Mouse (Mus musculus) midbrain, embryonic 11.5 days (tissue): ENCODE results near the gene Tulp1. TPM values are rescaled to one million over a fixed set of nuclear protein-coding genes. Genes with fewer than 3 reads are reported as not detected.
"Not testable (repeated sequence)": the region's sequence is repeated elsewhere in the genome, so short reads cannot be mapped to it uniquely, and the experiment has no call there.

Experiments
- ATAC-seq: fragments of 200-750 bp; cut with Nextera tagmentation; 2 replicates; pipeline ENCODE4 v1.8.0; 2017; ENCODE audit warnings: moderate TSS enrichment, moderate library complexity; ENCODE audit not compliant: low FRiP score
- DNase-seq: peaks from one replicate; pipeline ENCODE4 v3.0.0; 2015; ENCODE audit warnings: low spot score; ENCODE audit errors: missing footprints
- H3K27ac ChIP-seq: fragments of 300-500 bp; sonication (generic); 2 replicates; pipeline ENCODE4 v1.5.1; 2014; ENCODE audit warnings: low read depth, low read length
- H3K27me3 ChIP-seq: fragments of 300-500 bp; sonication (generic); 2 replicates; pipeline ENCODE4 v1.6.1; 2014; ENCODE audit warnings: mild to moderate bottlenecking, low read length, moderate library complexity, mixed read lengths; ENCODE audit not compliant: control insufficient read depth, insufficient read depth
- H3K36me3 ChIP-seq: fragments of 300-500 bp; sonication (generic); 2 replicates; pipeline ENCODE4 v1.6.1; 2014; ENCODE audit warnings: mild to moderate bottlenecking, low read length, moderate library complexity, mixed read lengths; ENCODE audit not compliant: control insufficient read depth, insufficient read depth
- H3K4me1 ChIP-seq: fragments of 300-500 bp; sonication (generic); 2 replicates; pipeline ENCODE4 v1.6.1; 2014; ENCODE audit warnings: low read length; ENCODE audit not compliant: control insufficient read depth, insufficient read depth
- H3K4me2 ChIP-seq: fragments of 300-500 bp; sonication (generic); 2 replicates; pipeline ENCODE4 v1.6.1; 2014; ENCODE audit warnings: mild to moderate bottlenecking, moderate library complexity
- H3K4me3 ChIP-seq: fragments of 300-500 bp; sonication (generic); 2 replicates; pipeline ENCODE4 v1.5.1; 2014; ENCODE audit warnings: low read depth, low read length
- H3K9ac ChIP-seq: fragments of 300-500 bp; sonication (generic); 2 replicates; pipeline ENCODE4 v1.6.1; 2014; ENCODE audit warnings: low read length
- H3K9me3 ChIP-seq: fragments of 300-500 bp; sonication (generic); 2 replicates; pipeline ENCODE4 v1.6.1; 2016; ENCODE audit warnings: low read length; ENCODE audit not compliant: control insufficient read depth
- WGBS: fragments of 180-500 bp; shearing (Covaris S2); extraction: QIAGEN DNeasy Blood & Tissue Kit; methylation state at CpG from one replicate; pipeline ENCODE4 v1.1.7; 2014; 5-methylcytosine and 5-hydroxymethylcytosine counted together
- polyA plus RNA-seq: library from polyadenylated mRNA; unstranded; fragments of >200 nt; fragmentation: Nextera tagmentation; extraction: Ambion mirVana; gene quantifications from 2 replicates; pipeline ENCODE4 v1.2.1, GENCODE M21; 2014

The Tulp1 gene
- polyA plus RNA-seq, 1 experiment from 2014 or later: 4.9 TPM

DNA sequence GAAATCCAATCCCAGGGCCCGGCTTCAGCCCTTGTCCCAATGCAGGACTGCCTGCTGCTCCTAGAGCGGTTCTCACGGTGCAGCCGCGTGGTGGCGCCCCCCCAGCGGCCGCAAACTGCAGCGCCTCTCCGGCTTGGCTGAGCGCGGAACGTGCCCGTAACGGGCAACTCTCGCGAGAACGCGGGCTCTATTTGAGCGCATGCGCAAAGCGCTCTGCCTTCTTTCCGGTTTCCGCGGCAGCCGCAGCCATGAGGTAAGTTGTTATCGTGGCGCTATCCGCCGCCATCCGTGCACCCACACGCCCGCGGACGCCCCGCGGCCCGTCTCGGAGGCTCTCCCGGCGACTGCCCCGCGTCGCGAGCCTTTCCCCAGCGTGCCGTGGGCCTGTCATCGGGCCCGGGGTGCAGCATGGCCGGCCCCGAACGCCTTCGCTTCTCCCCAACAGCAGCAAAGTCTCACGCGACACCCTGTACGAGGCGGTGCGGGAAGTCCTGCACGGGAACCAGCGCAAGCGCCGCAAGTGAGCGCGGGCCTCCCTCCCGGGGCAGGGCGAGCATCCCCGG lies 36.6 kb downstream of the Tulp1 start, which contains the start of gene Rpl10a:
Rpl10a (plus strand) TSS at position 106 of the 563 bp plus-strand sequence.
- DNase-seq (peak; percentile 100), ATAC-seq (peak; percentile 88)
- H3K27ac ChIP-seq: peak within 1 kb of the TSS; percentile 92
- H3K36me3 ChIP-seq: peaks cover 6% of the 10 kb centered on the region
- H3K9me3 ChIP-seq: no peaks in the 10 kb centered on the region
- peak within 1 kb of the TSS; percentile 94 for H3K4me3 ChIP-seq
- H3K9ac ChIP-seq: peak within 1 kb of the TSS; percentile 99
- peak within 1 kb of the TSS; percentile 80 for H3K4me2 ChIP-seq
- under 1% methylated on average over 67 of the region's 67 CpGs for WGBS
- H3K27me3 ChIP-seq: no peaks in the 10 kb centered on the region
- peaks cover 18% of the 10 kb centered on the region for H3K4me1 ChIP-seq

DNA sequence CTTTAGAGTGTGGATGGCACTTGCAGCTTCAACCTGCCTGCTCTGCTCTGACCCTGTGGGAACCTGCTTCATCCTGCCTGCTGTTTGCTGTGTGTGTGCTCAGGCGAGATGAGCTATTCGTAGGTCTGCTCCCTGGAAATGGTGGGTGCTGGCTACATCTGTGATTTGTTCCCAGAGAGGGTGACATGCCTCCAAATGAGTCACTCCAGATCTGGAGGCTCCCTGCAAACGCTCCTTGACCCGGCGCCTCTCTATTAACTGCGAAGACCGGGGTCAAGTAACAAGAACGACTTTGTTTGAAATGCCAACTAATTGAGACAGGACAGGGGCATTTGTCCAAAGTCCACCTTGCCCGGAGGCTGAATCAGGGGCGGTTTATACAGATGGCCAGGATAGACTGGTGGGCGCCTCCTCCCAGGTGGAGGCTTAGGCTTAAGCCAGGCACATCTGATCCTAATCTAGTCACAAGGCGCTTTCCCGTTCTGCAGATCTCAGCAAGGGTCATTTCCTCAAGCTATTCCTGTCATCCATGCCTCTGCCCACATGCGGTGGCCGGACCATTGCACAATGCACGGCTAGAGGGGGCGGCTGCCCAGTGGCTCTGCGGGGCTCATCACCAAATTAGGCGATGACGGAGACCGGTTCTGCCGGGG lies 37.2 kb downstream of the Tulp1 start:
- H3K4me2 ChIP-seq: peak overlapping the region; percentile 80
- H3K27ac ChIP-seq: peak overlapping the region; percentile 92
- DNase-seq: peak; percentile 86
- peak overlapping the region; percentile 99 for H3K9ac ChIP-seq
- peaks cover 6% of the 10 kb centered on the region for H3K36me3 ChIP-seq
- H3K4me1 ChIP-seq: peaks cover 16% of the 10 kb centered on the region
- no peaks in the 10 kb centered on the region for H3K27me3 ChIP-seq
- ATAC-seq: peak; percentile 66
- no peaks in the 10 kb centered on the region for H3K9me3 ChIP-seq
- 9% methylated on average over 22 of the region's 22 CpGs for WGBS
- H3K4me3 ChIP-seq: peak overlapping the region; percentile 94

DNA sequence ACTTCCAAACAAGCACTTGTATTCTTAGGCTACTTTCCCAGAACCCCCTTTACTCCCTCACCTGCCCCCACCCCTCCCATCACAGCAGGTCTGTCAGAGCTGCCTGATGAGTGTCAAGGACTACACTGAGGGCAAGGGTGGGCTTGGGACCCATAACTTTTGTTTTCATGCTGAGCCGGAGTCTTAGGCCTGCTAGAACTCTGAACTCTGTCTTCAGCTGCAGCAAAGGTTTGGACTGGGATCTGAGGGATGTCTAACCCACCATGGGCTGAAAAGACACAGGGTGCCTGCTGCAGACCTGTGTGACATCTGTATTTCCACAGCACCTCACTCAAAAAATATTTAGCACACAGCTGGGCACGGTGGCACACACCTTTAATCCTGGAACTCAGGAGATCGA lies 38.1 kb downstream of the Tulp1 start:
- H3K9ac ChIP-seq: no peak overlapping the region; the same call in 1 of the 2 replicates
- no peak for DNase-seq
- no peaks in the 10 kb centered on the region for H3K27me3 ChIP-seq
- no peak for ATAC-seq
- no peak overlapping the region for H3K4me2 ChIP-seq
- H3K4me3 ChIP-seq: no peak overlapping the region
- no peaks in the 10 kb centered on the region for H3K9me3 ChIP-seq
- peaks cover 6% of the 10 kb centered on the region for H3K36me3 ChIP-seq
- peaks cover 16% of the 10 kb centered on the region for H3K4me1 ChIP-seq
- 86% methylated on average over 3 of the region's 3 CpGs for WGBS
- no peak overlapping the region for H3K27ac ChIP-seq

DNA sequence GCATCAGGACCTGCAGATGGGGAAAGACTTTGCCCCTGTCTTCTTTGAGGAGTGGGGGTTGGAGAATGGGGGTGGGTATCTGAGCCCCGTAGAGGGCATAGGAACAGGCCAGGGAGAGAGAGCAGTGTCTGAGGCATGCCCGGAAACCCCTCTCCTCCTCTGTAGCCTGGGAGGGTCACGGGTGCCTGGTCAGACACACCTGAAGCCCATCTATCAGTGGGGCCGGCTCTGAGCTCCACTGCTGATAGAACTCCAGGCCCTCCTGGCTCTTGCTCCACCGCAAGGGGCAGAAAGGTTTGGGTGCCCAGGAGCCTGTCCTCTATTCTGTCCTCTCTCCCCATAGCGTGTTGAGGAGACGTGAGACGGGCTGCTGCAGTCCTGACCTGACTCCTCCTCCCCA lies 39.3 kb downstream of the Tulp1 start:
- Histone ChIP-seq H3K9ac (no peak overlapping the region), H3K4me2 (no peak overlapping the region), H3K4me1 (peaks cover 16% of the 10 kb centered on the region), H3K27ac (no peak overlapping the region), H3K4me3 (no peak overlapping the region), H3K36me3 (peaks cover 3% of the 10 kb centered on the region), H3K27me3 (no peaks in the 10 kb centered on the region), H3K9me3 (no peaks in the 10 kb centered on the region)
- no peak for ATAC-seq
- DNase-seq: no peak
- 98% methylated on average over 8 of the region's 8 CpGs for WGBS

DNA sequence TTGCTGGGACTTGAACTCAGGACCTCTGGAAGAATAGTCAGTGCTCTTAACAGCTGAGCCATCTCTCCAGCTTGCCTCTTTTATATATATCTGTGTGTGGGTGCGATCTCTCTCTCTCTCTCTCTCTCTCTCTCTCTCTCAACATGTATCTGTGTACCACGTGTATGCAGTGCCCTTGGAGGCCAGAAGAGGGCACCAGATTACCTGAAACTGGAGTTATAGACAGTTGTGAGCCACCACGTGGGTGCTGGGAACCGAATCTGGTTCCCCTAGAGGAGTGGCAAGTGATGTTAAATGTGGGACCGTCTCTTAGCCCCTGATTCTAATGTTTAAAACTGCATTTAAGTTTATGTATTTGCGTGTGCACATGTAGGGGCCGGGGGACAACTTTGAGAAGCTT lies 40.6 kb downstream of the Tulp1 start:
- not testable (repeated sequence) for H3K36me3 ChIP-seq, H3K4me1 ChIP-seq, H3K9me3 ChIP-seq, H3K4me3 ChIP-seq, H3K4me2 ChIP-seq, H3K27ac ChIP-seq, DNase-seq, H3K9ac ChIP-seq, ATAC-seq, H3K27me3 ChIP-seq
- 98% methylated on average over 7 of the region's 7 CpGs for WGBS

DNA sequence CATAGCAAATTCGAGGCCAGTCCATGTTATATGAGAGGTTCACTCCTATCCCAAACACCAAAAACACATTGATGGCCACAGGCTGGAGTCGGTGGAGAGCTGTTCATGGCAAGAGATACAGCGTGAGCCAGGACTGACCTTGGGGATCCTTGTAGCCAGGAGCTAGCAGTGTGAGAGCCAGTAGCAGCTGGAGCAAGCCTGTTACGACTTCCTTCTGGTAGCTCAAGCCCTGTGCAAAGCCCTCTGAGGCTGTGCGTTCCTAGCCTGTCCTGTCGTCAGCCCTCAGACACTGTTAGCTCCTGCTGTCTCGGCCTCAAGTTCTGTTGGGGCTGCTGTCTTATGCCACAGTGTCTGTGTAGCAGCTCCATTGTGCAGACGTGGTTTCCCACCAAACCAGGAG lies 41.2 kb downstream of the Tulp1 start:
- H3K4me1 ChIP-seq: peaks cover 6% of the 10 kb centered on the region; the same call in 1 of the 2 replicates
- H3K36me3 ChIP-seq: no peaks in the 10 kb centered on the region
- no peak overlapping the region for H3K27ac ChIP-seq
- no peak for ATAC-seq
- H3K27me3 ChIP-seq: no peaks in the 10 kb centered on the region
- no peaks in the 10 kb centered on the region for H3K9me3 ChIP-seq
- H3K4me2 ChIP-seq: no peak overlapping the region
- no peak for DNase-seq
- no peak overlapping the region for H3K4me3 ChIP-seq
- no peak overlapping the region for H3K9ac ChIP-seq
- WGBS: 92% methylated on average over 8 of the region's 8 CpGs

DNA sequence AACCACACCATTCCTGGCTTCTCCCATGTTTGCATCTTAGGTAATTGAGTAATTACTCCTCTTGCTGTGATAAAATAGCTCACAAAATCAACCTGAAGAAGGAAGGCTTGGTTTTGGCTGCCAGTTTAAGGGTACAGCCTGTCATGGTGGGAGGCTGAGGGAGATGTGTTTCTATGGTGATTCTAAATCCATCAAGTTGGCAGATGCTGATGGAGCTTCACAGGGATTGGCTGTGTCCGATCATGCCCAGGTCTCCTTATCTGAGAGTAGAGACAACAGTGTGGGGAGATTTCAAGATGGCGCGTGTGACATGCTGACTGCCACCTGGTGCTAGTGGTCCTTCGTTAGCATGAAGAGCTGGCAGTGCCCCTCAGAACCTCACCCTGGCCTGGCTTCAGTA lies 43.3 kb downstream of the Tulp1 start:
- no peaks in the 10 kb centered on the region for H3K4me1 ChIP-seq

DNA sequence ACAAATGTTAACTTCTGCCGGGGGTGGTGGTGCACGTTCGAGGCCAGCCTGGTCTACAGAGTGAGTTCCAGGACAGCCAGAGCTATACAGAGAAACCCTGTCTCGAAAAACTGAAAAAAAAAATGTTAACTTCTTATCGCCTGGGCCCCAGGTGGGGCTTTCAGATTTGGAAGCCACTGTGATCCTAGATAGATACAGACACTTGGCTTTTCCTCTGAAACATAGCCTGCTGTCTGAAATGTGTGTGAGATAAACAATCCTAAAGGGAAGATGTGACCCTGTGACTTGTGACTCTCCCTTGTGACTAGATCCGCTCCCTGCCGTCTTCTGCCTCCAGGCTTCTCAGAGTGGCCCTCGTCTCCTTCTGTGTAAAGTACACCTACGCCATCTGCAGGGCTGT lies 47.3 kb downstream of the Tulp1 start:
- peaks cover 10% of the 10 kb centered on the region for H3K4me1 ChIP-seq
- H3K27me3 ChIP-seq: no peaks in the 10 kb centered on the region
- H3K36me3 ChIP-seq: peaks cover 5% of the 10 kb centered on the region; the same call in 1 of the 2 replicates
- H3K9ac ChIP-seq: no peak overlapping the region
- DNase-seq (no peak), ATAC-seq (no peak)
- H3K4me2 ChIP-seq: no peak overlapping the region
- 86% methylated on average over 9 of the region's 9 CpGs for WGBS
- no peaks in the 10 kb centered on the region for H3K9me3 ChIP-seq
- H3K27ac ChIP-seq: no peak overlapping the region
- no peak overlapping the region for H3K4me3 ChIP-seq

More for the DNA sequence above, 43.3 kb downstream of the Tulp1 start:
- no peak overlapping the region for H3K9ac ChIP-seq
- H3K36me3 ChIP-seq: peaks cover 5% of the 10 kb centered on the region; the same call in 1 of the 2 replicates
- no peak for ATAC-seq
- WGBS: 91% methylated on average over 4 of the region's 4 CpGs
- no peak overlapping the region for H3K4me3 ChIP-seq
- no peak for DNase-seq
- no peaks in the 10 kb centered on the region for H3K27me3 ChIP-seq
- no peaks in the 10 kb centered on the region for H3K9me3 ChIP-seq
- no peak overlapping the region for H3K27ac ChIP-seq
- H3K4me2 ChIP-seq: no peak overlapping the region

DNA sequence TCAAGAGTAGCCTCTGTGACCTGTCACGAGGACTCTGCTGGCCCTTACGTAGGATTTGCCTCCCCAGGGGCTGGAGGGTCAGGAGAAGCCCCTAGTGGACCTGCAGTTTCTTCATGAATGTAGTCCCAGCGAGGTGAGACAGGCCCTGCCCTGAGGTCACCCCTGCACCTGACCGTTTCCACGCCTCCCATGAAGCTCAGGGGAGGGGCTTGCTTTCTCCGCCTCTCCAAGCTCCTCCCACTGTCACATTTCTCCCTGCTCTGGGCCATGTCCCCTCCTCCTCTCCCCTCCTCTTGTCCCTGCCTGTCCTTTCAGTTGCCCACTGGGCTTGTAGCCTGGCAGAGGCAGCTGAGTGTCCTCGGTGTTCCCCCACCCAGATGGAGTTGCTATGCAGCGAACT lies 47.9 kb downstream of the Tulp1 start:
- H3K27me3 ChIP-seq: no peaks in the 10 kb centered on the region
- ATAC-seq (no peak), DNase-seq (no peak)
- H3K9ac ChIP-seq: no peak overlapping the region
- WGBS: 60% methylated on average over 8 of the region's 8 CpGs
- H3K4me2 ChIP-seq: no peak overlapping the region
- no peaks in the 10 kb centered on the region for H3K9me3 ChIP-seq
- H3K4me1 ChIP-seq: peaks cover 10% of the 10 kb centered on the region
- peaks cover 5% of the 10 kb centered on the region; the same call in 1 of the 2 replicates for H3K36me3 ChIP-seq
- H3K4me3 ChIP-seq: no peak overlapping the region
- H3K27ac ChIP-seq: no peak overlapping the region
